Mouse (Mus musculus) bone marrow, adult 2 months (tissue): ENCODE measurements at regions not wholly inside any gene's neighbourhood (a gene's known extent, or its start where the extent isn't known, plus 50 kb on each side); places are given as distances from the start of the nearest gene placed in this dataset.

Experiments used
- H3K27ac ChIP-seq: fragments of 200-500 bp; 2 replicates; pipeline ENCODE4 v1.5.1; 2012; ENCODE audit warnings: low read depth, mild to moderate bottlenecking, control low read depth, inconsistent platforms, low read length; ENCODE audit not compliant: control insufficient read depth, poor library complexity, insufficient read depth
- H3K4me1 ChIP-seq: fragments of 200-500 bp; 2 replicates; pipeline ENCODE4 v1.6.1; 2011; ENCODE audit warnings: low read length; ENCODE audit not compliant: control insufficient read depth, insufficient read depth
- H3K4me3 ChIP-seq: fragments of 200-500 bp; replicated peaks from 2 replicates; pipeline ENCODE3; 2011; ENCODE audit warnings: mild to moderate bottlenecking, low read depth, low read length, control low read depth; ENCODE audit not compliant: control insufficient read depth
- CTCF ChIP-seq: fragments of 200-500 bp; IDR thresholded peaks from 2 replicates; pipeline ENCODE4 v1.5.1; 2011; ENCODE audit warnings: low read length, control low read depth; ENCODE audit not compliant: control insufficient read depth, insufficient read depth
- POLR2A ChIP-seq: fragments of 200-500 bp; IDR thresholded peaks from 2 replicates; pipeline ENCODE4 v1.6.1; 2011; ENCODE audit warnings: low read depth, mild to moderate bottlenecking, control low read depth, low read length, borderline replicate concordance; ENCODE audit not compliant: control insufficient read depth
- WGBS: fragments of 180-500 bp; shearing (Covaris S2); methylation state at CpG from one replicate; pipeline ENCODE4 v1.1.7; 2018; 5-methylcytosine and 5-hydroxymethylcytosine counted together

- H3K27ac ChIP-seq = no peak overlapping the region
- no peak overlapping the region for H3K4me3 ChIP-seq
- TF ChIP-seq POLR2A = no peak
- H3K4me1 ChIP-seq = no peaks in the 10 kb centered on the region
- 78% methylated on average over 1 of the region's 1 CpGs for WGBS
These were observed 88.3 kb upstream of the Nckap5 start for GRCm38 (mm10) chr1:126918876-126919275.

- Histone ChIP-seq H3K4me1 (no peaks in the 10 kb centered on the region), H3K4me3 (no peak overlapping the region), H3K27ac (no peak overlapping the region)
- no peak for TF ChIP-seq CTCF
- TF ChIP-seq POLR2A = no peak
- WGBS = 70% methylated on average over 6 of the region's 6 CpGs
These were observed 87.3 kb upstream of the Nckap5 start for GRCm38 (mm10) chr1:126917872-126918271.

GRCm38 (mm10) chr1:126916369-126916768 lies 85.8 kb upstream of the Nckap5 start:
- Histone ChIP-seq H3K4me3 (no peak overlapping the region), H3K4me1 (no peaks in the 10 kb centered on the region), H3K27ac (no peak overlapping the region)
- TF ChIP-seq POLR2A = no peak
- no peak for TF ChIP-seq CTCF
- 59% methylated on average over 6 of the region's 6 CpGs for WGBS

- no peaks in the 10 kb centered on the region for H3K4me1 ChIP-seq
- H3K27ac ChIP-seq = no peak overlapping the region
- TF ChIP-seq CTCF = no peak
- no peak for TF ChIP-seq POLR2A
- H3K4me3 ChIP-seq = no peak overlapping the region
- 79% methylated on average over 12 of the region's 12 CpGs for WGBS
These were observed 80.9 kb upstream of the Nckap5 start for GRCm38 (mm10) chr1:126911277-126912060.

GRCm38 (mm10) chr1:126907417-126907816 lies 76.8 kb upstream of the Nckap5 start:
- H3K27ac ChIP-seq = no peak overlapping the region
- H3K4me1 ChIP-seq = no peaks in the 10 kb centered on the region
- TF ChIP-seq CTCF = no peak
- no peak for TF ChIP-seq POLR2A
- WGBS = 73% methylated on average over 2 of the region's 2 CpGs
- H3K4me3 ChIP-seq = no peak overlapping the region

- no peak for TF ChIP-seq CTCF
- TF ChIP-seq POLR2A = no peak
- no peak overlapping the region for H3K27ac ChIP-seq
- no peak overlapping the region for H3K4me3 ChIP-seq
- no peaks in the 10 kb centered on the region for H3K4me1 ChIP-seq
- 41% methylated on average over 3 of the region's 3 CpGs for WGBS
These were observed 67.9 kb upstream of the Nckap5 start for GRCm38 (mm10) chr1:126898484-126898883.

GRCm38 (mm10) chr1:126896895-126897294 lies 66.3 kb upstream of the Nckap5 start:
- 85% methylated on average over 4 of the region's 4 CpGs for WGBS
- no peak overlapping the region for H3K4me3 ChIP-seq
- no peaks in the 10 kb centered on the region for H3K4me1 ChIP-seq
- no peak for TF ChIP-seq CTCF
- TF ChIP-seq POLR2A = no peak
- no peak overlapping the region for H3K27ac ChIP-seq

- TF ChIP-seq CTCF = no peak
- no peak for TF ChIP-seq POLR2A
- 83% methylated on average over 3 of the region's 3 CpGs for WGBS
- no peak overlapping the region for H3K4me3 ChIP-seq
- no peaks in the 10 kb centered on the region for H3K4me1 ChIP-seq
- no peak overlapping the region for H3K27ac ChIP-seq
These were observed 50.2 kb upstream of the Nckap5 start for GRCm38 (mm10) chr1:126880801-126881200.
